Mouse (Mus musculus) Patski (cell line): Measurements from ENCODE around the gene Arid3c. TPM values are rescaled to one million over a fixed set of nuclear protein-coding genes. Genes with fewer than 3 reads are reported as not detected.

Source experiments
- ATAC-seq: fragments of 100-300 bp; one replicate; pipeline ENCODE4 v1.8.0; 2021
- CTCF ChIA-PET: fragments of 350-600 bp; sonication (Branson Sonifier 250); formaldehyde crosslinking; loops from one replicate; lab custom pipeline; 2022; ENCODE audit warnings: inconsistent platforms; lab: Charles Lee
- POLR2A ChIA-PET: fragments of 350-600 bp; sonication (Branson Sonifier 250); formaldehyde crosslinking; loops from one replicate; lab custom pipeline; 2022; ENCODE audit warnings: antibody characterized with exemption, inconsistent platforms; lab: Charles Lee
- DNase-seq: peaks from one replicate; pipeline ENCODE4 v3.0.0-alpha.2; 2011; ENCODE audit warnings: low read depth, low spot score
- H3K27me3 ChIP-seq: fragments of 371-371 bp; one replicate; pipeline ENCODE4 v1.5.1; 2021
- CTCF ChIP-seq: fragments of 100-300 bp; IDR thresholded peaks from one replicate; pipeline ENCODE4 v1.5.1; 2021
- in situ Hi-C: fragments of 300-500 bp; cut with MboI; formaldehyde crosslinking; loops from 3 replicates; pipeline ENCODE4 v1.11.1; 2018; ENCODE audit warnings: low pct_unique_long_range_greater_than_20kb, mixed read lengths
- polyA plus RNA-seq: library from polyadenylated mRNA; unstranded; gene quantifications from one replicate; pipeline ENCODE4 v1.2.3, GENCODE M21; 2021

Gene Arid3c
- polyA plus RNA-seq, 1 experiment from 2014 or later: 0.04 TPM

DNA sequence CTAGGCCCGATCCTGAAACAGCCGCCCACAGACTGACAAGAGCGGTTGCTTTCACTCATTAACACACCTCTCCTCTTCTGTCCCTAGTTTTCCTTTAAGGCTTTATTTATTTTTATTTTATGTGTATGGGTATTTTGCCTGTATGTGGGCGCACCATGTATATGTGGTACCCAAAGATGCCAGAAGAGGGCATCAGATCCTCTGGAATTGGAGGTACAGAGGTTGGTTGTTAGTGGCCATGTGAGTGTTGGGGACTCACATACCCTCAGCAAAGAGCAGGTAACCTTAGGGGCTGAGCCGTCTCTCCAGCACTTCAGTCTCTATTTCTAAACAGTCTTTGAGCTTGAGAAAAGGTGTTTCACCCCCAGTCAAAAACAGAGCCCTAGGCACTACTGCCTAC, 15.3 kb downstream of the Arid3c start:
- POLR2A ChIA-PET: interaction anchor here (1.3 to 2.5 kb wide), 3 partner anchors 8 to 22 kb away, joined by 3 to 7 read pairs (median 6); partner anchors contain the start of gene Dctn3
- no peaks in the 10 kb centered on the region for H3K27me3 ChIP-seq
- ATAC-seq: no peak
- in situ Hi-C loops: loop anchor here (25.0 kb wide), 1 partner anchor 578 kb away; the partner anchor contains the start of gene Ube2r2
- CTCF ChIA-PET: interaction anchor here (1.9 to 6.5 kb wide), 2 partner anchors 22 to 25 kb away, joined by 8 to 40 read pairs; no protein-coding TSS in a partner anchor
- TF ChIP-seq CTCF: no peak
- no peak for DNase-seq

DNA sequence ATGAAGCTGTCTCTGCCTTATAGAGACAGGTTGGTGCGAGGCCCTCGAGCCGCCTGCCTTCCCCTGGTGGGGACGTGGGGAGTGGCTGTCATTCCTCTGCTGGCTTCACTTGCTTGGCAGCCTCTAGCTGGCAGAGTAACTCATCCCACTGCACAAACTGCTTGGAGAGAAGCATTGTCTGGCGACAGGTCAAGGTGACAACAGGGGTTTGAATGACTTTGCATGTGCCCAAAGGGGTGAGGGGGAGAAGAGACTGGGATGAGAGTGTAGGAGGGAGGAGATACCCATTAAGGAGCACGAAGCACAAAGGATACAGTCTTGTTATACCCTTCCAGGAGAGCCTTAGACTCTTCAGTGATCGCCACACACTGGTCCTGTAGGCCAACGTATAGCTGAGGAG, 15.9 kb downstream of the Arid3c start:
- H3K27me3 ChIP-seq: no peaks in the 10 kb centered on the region
- in situ Hi-C loops: loop anchor here (25.0 kb wide), 1 partner anchor 578 kb away; the partner anchor contains the start of gene Ube2r2
- CTCF ChIA-PET: interaction anchor here (0.7 to 6.5 kb wide), 4 partner anchors 23 to 206 kb away, joined by 3 to 40 read pairs (median 6); no protein-coding TSS in a partner anchor

GRCm38 (mm10) chr4:41714276-41714675, 16.7 kb downstream of the Arid3c start:
- DNase-seq (no peak), ATAC-seq (no peak)
- no peak for TF ChIP-seq CTCF
- H3K27me3 ChIP-seq: no peaks in the 10 kb centered on the region
- CTCF ChIA-PET: interaction anchor here (0.7 to 6.5 kb wide), 4 partner anchors 23 to 206 kb away, joined by 3 to 40 read pairs (median 4); no protein-coding TSS in a partner anchor
- POLR2A ChIA-PET: interaction anchor here (0.9 to 2.5 kb wide), 4 partner anchors 9 to 27 kb away, joined by 3 to 7 read pairs (median 4); partner anchors contain the start of gene Dctn3
- in situ Hi-C loops: loop anchor here (25.0 kb wide), 1 partner anchor 577 kb away; the partner anchor contains the start of gene Ube2r2

More for the DNA sequence above, 15.9 kb downstream of the Arid3c start:
- DNase-seq (no peak), ATAC-seq (no peak)
- POLR2A ChIA-PET: interaction anchor here (0.9 to 2.5 kb wide), 3 partner anchors 9 to 22 kb away, joined by 3 to 7 read pairs (median 6); partner anchors contain the start of gene Dctn3
- no peak for TF ChIP-seq CTCF

- in situ Hi-C loops: loop anchor here (25.0 kb wide), 1 partner anchor 576 kb away; the partner anchor contains the start of gene Ube2r2
- ChIA-PET POLR2A (interaction anchor here (1.3 to 2.5 kb wide), 2 partner anchors 10 to 27 kb away, joined by 3 to 7 read pairs; partner anchors contain the start of gene Dctn3), CTCF (interaction anchor here (1.2 to 6.5 kb wide), 3 partner anchors 24 to 205 kb away, joined by 3 to 40 read pairs (median 4); no protein-coding TSS in a partner anchor)
- no peak for TF ChIP-seq CTCF
- no peak for ATAC-seq
- DNase-seq: no peak
- H3K27me3 ChIP-seq: no peaks in the 10 kb centered on the region
These were observed 17.5 kb downstream of the Arid3c start, which contains the start of gene Rpp25l for GRCm38 (mm10) chr4:41713197-41714067. Rpp25l (minus strand) TSS chr4:41713534.

GRCm38 (mm10) chr4:41712421-41713196, 18.3 kb downstream of the Arid3c start:
- POLR2A ChIA-PET: interaction anchor here (1.3 kb wide), 1 partner anchor 28 kb away, joined by 3 read pairs; no protein-coding TSS in a partner anchor
- DNase-seq (no peak), ATAC-seq (no peak)
- TF ChIP-seq CTCF: no peak
- H3K27me3 ChIP-seq: no peaks in the 10 kb centered on the region
- CTCF ChIA-PET: interaction anchor here (6.5 kb wide), 1 partner anchor 25 kb away, joined by 40 read pairs; no protein-coding TSS in a partner anchor
- in situ Hi-C loops: loop anchor here (25.0 kb wide), 1 partner anchor 575 kb away; the partner anchor contains the start of gene Ube2r2

DNA sequence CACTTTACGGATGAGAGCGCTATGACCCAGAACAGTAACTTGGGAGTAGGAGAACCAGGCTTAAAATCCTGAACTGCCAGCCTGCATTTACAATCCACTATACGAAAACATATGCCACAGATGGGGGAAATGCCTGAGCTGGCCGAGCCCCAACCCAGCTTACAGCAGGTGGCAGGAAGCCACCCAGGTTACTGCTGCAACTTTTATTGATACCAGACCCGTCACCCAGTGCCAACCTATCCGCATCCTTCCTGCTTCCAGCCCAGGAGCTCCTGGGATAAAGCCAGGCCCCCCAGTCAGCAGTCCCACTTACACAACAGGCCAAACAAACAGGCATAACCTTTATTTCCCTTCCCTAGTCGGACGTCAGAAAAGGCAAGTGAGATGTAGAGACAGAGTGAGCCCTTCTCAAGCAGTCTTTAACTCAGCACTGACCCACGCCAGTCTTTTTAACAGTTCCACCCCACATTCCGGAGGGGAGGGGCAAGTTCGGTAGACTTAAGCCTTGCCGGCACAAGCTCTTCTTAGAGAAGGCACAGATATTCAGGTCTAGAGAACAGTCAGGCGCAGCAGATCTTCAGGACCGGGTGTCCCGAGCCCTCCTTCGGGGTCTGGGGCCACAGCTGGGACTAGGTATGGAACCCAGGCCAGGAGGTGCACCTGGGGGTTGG, 19.1 kb downstream of the Arid3c start:
- TF ChIP-seq CTCF: no peak
- ChIA-PET POLR2A (no interaction called here), CTCF (interaction anchor here (6.5 kb wide), 1 partner anchor 26 kb away, joined by 40 read pairs; no protein-coding TSS in a partner anchor)
- ATAC-seq: no peak
- DNase-seq: no peak
- in situ Hi-C loops: loop anchor here (25.0 kb wide), 1 partner anchor 575 kb away; the partner anchor contains the start of gene Ube2r2
- no peaks in the 10 kb centered on the region for H3K27me3 ChIP-seq

DNA sequence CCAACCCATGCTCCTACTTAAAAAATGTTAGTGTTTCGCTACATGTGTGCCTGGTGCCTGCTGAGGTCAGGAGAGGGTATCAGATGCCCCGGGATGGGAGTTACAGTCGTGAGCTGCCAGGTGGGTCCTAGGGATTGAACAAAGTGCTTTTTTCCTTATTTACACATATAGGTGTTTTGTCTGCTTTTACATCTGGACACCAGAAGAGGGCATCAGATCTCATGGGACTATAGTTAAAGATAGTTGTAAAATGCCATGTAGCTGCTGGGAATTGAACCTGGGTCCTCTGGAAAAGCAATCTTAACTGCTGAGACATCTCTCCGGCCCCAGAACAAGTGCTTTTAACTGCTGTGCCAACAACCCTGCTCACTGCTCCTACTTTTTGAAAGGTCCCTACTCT, 20.7 kb downstream of the Arid3c start:
- no peak for ATAC-seq
- no peak for TF ChIP-seq CTCF
- CTCF ChIA-PET: no interaction called here
- DNase-seq: no peak
- in situ Hi-C loops: loop anchor here (25.0 kb wide), 1 partner anchor 573 kb away; the partner anchor contains the start of gene Ube2r2
- POLR2A ChIA-PET: no interaction called here
- H3K27me3 ChIP-seq: no peaks in the 10 kb centered on the region

- ATAC-seq: no peak
- H3K27me3 ChIP-seq: no peaks in the 10 kb centered on the region
- TF ChIP-seq CTCF: no peak
These were observed 22.7 kb downstream of the Arid3c start for GRCm38 (mm10) chr4:41708192-41708745.

More at GRCm38 (mm10) chr4:41708192-41708745, 22.7 kb downstream of the Arid3c start:
- ChIA-PET CTCF (interaction anchor here (0.9 to 1.4 kb wide), 10 partner anchors 31 to 243 kb away, joined by 3 to 12 read pairs (median 3); no protein-coding TSS in a partner anchor), POLR2A (interaction anchor here (0.6 kb wide), 1 partner anchor 37 kb away, joined by 3 read pairs; no protein-coding TSS in a partner anchor)
- in situ Hi-C loops: loop anchor here (5.0 to 25.0 kb wide), 3 partner anchors 51 to 571 kb away; partner anchors contain the start of gene Ube2r2
- DNase-seq: no peak
